ENCODE assay signal across 9 mouse cellular contexts in the genomic region with DNA sequence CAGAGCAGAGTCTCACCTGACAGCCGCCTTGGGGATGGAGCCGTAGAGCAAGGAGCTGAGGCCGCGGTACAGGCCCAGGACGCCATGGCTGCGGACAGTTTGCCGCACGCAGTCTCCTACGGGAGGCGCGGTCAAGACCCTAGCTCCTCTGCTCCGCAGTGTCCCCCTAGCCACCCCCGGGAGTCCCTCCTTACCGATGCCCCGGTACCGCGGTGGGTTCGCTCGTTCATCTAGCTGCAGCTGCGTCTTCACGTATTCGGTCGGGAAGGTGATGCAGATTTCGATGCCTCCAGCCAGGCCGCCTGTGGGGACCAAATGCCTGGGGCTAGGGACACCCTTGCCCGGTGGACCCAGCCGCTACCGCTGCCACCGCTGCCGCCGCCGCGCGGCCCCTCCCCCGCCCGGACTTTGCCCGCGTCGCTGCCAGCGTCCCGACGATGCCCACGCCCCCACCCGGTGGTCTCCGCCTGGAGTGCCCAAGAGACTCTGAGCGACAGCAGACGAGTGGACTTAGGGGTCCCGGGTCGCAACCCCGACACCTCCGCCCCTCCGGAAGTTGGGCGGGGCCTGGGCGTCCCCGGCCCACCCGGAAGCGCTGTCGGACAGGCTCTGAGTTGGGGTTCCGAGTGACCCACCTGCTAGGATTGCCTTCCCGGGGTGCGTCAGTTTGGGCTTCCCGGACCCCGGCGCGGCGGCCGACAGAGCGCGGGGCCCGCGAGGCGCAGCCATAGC. TPM values are rescaled to one million over a fixed set of nuclear protein-coding genes. Genes with fewer than 3 reads are reported as not detected.
DNase-seq lines count a peak whose midpoint lies in the region; ATAC-seq lines count a peak whose summit lies in the region.
"Had no signal": no experiment of that assay in that cellular context is flagged by ENCODE, and none has a peak within 500 bp of the region (broad histone marks: within the 10 kb centered on the region; RNA-seq: fewer than 3 reads in every experiment).

No protein-coding gene starts in this region.

- peak; percentile 37 for ATAC-seq in heart, embryonic 14.5 days (ENCODE audit: insufficient number of reproducible peaks, insufficient read depth, low FRiP score, low read depth)

- no peaks in the 10 kb centered on the region for H3K9me3 ChIP-seq in heart, embryonic 14.5 days (ENCODE audit: control insufficient read depth, low read length)
- no peaks in the 10 kb centered on the region for H3K9me3 ChIP-seq in megakaryocyte, embryonic 14.5 days

- H3K27me3 ChIP-seq in heart, embryonic 14.5 days (ENCODE audit: control insufficient read depth, insufficient read depth, low read length), result no peaks in the 10 kb centered on the region
- no peaks in the 10 kb centered on the region for H3K27me3 ChIP-seq in megakaryocyte, embryonic 14.5 days (replicated peaks)

- peak overlapping the region; percentile 86 for H3K9ac ChIP-seq in heart, embryonic 14.5 days (ENCODE audit: low read length)

- peak overlapping the region; percentile 97 for H3K4me2 ChIP-seq in heart, embryonic 14.5 days (ENCODE audit: low read length)

- peak overlapping the region; percentile 36 to 39; a peak in 1 of 4 replicates for H3K27ac ChIP-seq in heart, embryonic 14.5 days (replicated peaks in 1 of 2; ENCODE audit: control insufficient read depth in 1 of 2, insufficient read depth in 1 of 2, low read depth in 2 of 2, low read length in 2 of 2)

- peaks cover 18% of the 10 kb centered on the region for H3K36me3 ChIP-seq in heart, embryonic 14.5 days (ENCODE audit: control insufficient read depth, insufficient read depth, low read length)
- H3K36me3 ChIP-seq in megakaryocyte, embryonic 14.5 days (replicated peaks; ENCODE audit: low read length), result peaks cover 38% of the 10 kb centered on the region

- 1% methylated on average over 72 of the region's 72 CpGs for WGBS in heart, embryonic 14.5 days

- peaks cover 3 to 10% of the 10 kb centered on the region in 2 experiments for H3K4me1 ChIP-seq in heart, embryonic 14.5 days (ENCODE audit: control insufficient read depth in 2 of 2, insufficient read depth in 2 of 2, low read length in 2 of 2)
- peaks cover 85% of the 10 kb centered on the region for H3K4me1 ChIP-seq in megakaryocyte, embryonic 14.5 days

- peak; percentile 36 to 52 for DNase-seq in adrenal gland, adult 18-20 months (ENCODE audit: low spot score in 2 of 2)
- no peak for DNase-seq in adrenal gland, adult 8-10 months
- peak; percentile 45 to 57 for DNase-seq in B cell, adult 2 months
- peak; percentile 69 for DNase-seq in cerebellum, postnatal 10 days
- DNase-seq in kidney, postnatal 4 days, result peak; percentile 70 to 79
- peak; percentile 22 to 29 for DNase-seq in spleen, postnatal 36 days (ENCODE audit: low spot score in 2 of 2)

- H3K4me3 ChIP-seq in heart, embryonic 14.5 days (ENCODE audit: control insufficient read depth in 1 of 2, insufficient read depth in 1 of 2, low read depth in 1 of 2, low read length in 2 of 2), result peak overlapping the region; percentile 87 to 92
- H3K4me3 ChIP-seq in megakaryocyte, embryonic 14.5 days (replicated peaks), result peak overlapping the region; percentile 96

RNA-seq across cellular contexts. Expression of gene Slc25a1, which starts 0.5 kb away (rescaled TPM):
- 100 to 1,000 TPM; 368 to 895 TPM for total RNA-seq in adrenal gland, adult 18-20 months (2021)
- 100 to 1,000 TPM; 184 to 251 (median 197) TPM for total RNA-seq in adrenal gland, adult 8-10 months (2022)
- 25.4 and 25.5 TPM in 2 replicates for polyA plus RNA-seq in heart, embryonic 14.5 days (2014; fragmentation: Nextera tagmentation; extraction: Ambion mirVana)
- 396 and 555 TPM in 2 replicates for polyA plus RNA-seq in megakaryocyte, embryonic 14.5 days (2012; ENCODE audit: insufficient read depth, low replicate concordance)

RNA-seq across cellular contexts. Expression of gene Gsc2, which starts 12.7 kb away (rescaled TPM):
- not detected for total RNA-seq in adrenal gland, adult 18-20 months (2021)
- not detected for total RNA-seq in adrenal gland, adult 8-10 months (2022)
- polyA plus RNA-seq in heart, embryonic 14.5 days (2014; fragmentation: Nextera tagmentation; extraction: Ambion mirVana), result not detected in 2 replicates
- polyA plus RNA-seq in megakaryocyte, embryonic 14.5 days (2012; ENCODE audit: insufficient read depth, low replicate concordance), result not detected in 2 replicates
- total RNA-seq: hematopoietic stem cell, adult 5-6 weeks had no signal

RNA-seq across cellular contexts. Expression of gene Ess2, which starts 16.4 kb away (rescaled TPM):
- total RNA-seq in adrenal gland, adult 18-20 months (2021), result 10 to 100 TPM; 13.6 to 15.0 TPM
- 10 to 100 TPM; 16.9 to 28.8 (median 22.5) TPM for total RNA-seq in adrenal gland, adult 8-10 months (2022)
- polyA plus RNA-seq in heart, embryonic 14.5 days (2014; fragmentation: Nextera tagmentation; extraction: Ambion mirVana), result 25.0 and 27.4 TPM in 2 replicates
- 21.8 and 24.0 TPM in 2 replicates for polyA plus RNA-seq in megakaryocyte, embryonic 14.5 days (2012; ENCODE audit: insufficient read depth, low replicate concordance)

RNA-seq across cellular contexts. Expression of gene Tssk2, which starts 29.1 kb away (rescaled TPM):
- not detected for total RNA-seq in adrenal gland, adult 18-20 months (2021)
- total RNA-seq in adrenal gland, adult 8-10 months (2022), result not detected
- not detected in 2 replicates for polyA plus RNA-seq in heart, embryonic 14.5 days (2014; fragmentation: Nextera tagmentation; extraction: Ambion mirVana)
- polyA plus RNA-seq in megakaryocyte, embryonic 14.5 days (2012; ENCODE audit: insufficient read depth, low replicate concordance), result not detected in 2 replicates
- total RNA-seq: hematopoietic stem cell, adult 5-6 weeks had no signal

RNA-seq across cellular contexts. Expression of gene Dgcr2, which starts 29.2 kb away (rescaled TPM):
- total RNA-seq in adrenal gland, adult 18-20 months (2021), result 10 to 100 TPM; 56.7 to 68.6 TPM
- 10 to 100 TPM; 66.1 to 78.0 (median 76.2) TPM for total RNA-seq in adrenal gland, adult 8-10 months (2022)
- 45.1 and 49.7 TPM in 2 replicates for polyA plus RNA-seq in heart, embryonic 14.5 days (2014; fragmentation: Nextera tagmentation; extraction: Ambion mirVana)
- 6.8 and 8.4 TPM in 2 replicates for polyA plus RNA-seq in megakaryocyte, embryonic 14.5 days (2012; ENCODE audit: insufficient read depth, low replicate concordance)
